Mouse (Mus musculus) forebrain, embryonic 10.5 days (tissue): ENCODE measurements around the gene Chrnd. TPM values are rescaled to one million over a fixed set of nuclear protein-coding genes. Genes with fewer than 3 reads are reported as not detected.
A peak's percentile ranks its signal among the peaks of the same experiment; 100 is the strongest.

ENCODE experiments used
- DNase-seq: peaks from one replicate; pipeline ENCODE4 v3.0.0-alpha.2; 2017; ENCODE audit warnings: low spot score; ENCODE audit errors: extremely low spot score
- H3K27ac ChIP-seq: fragments of 300-500 bp; sonication (generic); 2 replicates; pipeline ENCODE4 v1.5.1; 2016; ENCODE audit warnings: mild to moderate bottlenecking
- H3K27me3 ChIP-seq: fragments of 300-500 bp; sonication (generic); 2 replicates; pipeline ENCODE4 v1.6.1; 2016; ENCODE audit warnings: mild to moderate bottlenecking; ENCODE audit not compliant: poor library complexity, severe bottlenecking
- H3K36me3 ChIP-seq: fragments of 300-500 bp; sonication (generic); replicated peaks from 2 replicates; pipeline ENCODE4 v1.6.1; 2016; ENCODE audit warnings: mild to moderate bottlenecking, moderate library complexity
- H3K4me1 ChIP-seq: fragments of 300-500 bp; sonication (generic); 2 replicates; pipeline ENCODE4 v1.6.1; 2016
- H3K4me3 ChIP-seq: fragments of 300-500 bp; sonication (generic); 2 replicates; pipeline ENCODE4 v1.5.1; 2016; ENCODE audit warnings: mild to moderate bottlenecking, moderate library complexity
- H3K9me3 ChIP-seq: fragments of 300-500 bp; sonication (generic); 2 replicates; pipeline ENCODE4 v1.6.1; 2016; ENCODE audit warnings: mild to moderate bottlenecking, moderate library complexity
- WGBS: fragments of 180-500 bp; shearing (Covaris S2); methylation state at CpG from one replicate; pipeline ENCODE4 v1.1.7; 2016; 5-methylcytosine and 5-hydroxymethylcytosine counted together
- polyA plus RNA-seq: library from polyadenylated mRNA; unstranded; fragments of >200 nt; fragmentation: Nextera tagmentation; extraction: Ambion mirVana; gene quantifications from 2 replicates; pipeline ENCODE4 v1.2.1, GENCODE M21; 2016

The Chrnd gene
- polyA plus RNA-seq, result not detected in 2 replicates

DNA sequence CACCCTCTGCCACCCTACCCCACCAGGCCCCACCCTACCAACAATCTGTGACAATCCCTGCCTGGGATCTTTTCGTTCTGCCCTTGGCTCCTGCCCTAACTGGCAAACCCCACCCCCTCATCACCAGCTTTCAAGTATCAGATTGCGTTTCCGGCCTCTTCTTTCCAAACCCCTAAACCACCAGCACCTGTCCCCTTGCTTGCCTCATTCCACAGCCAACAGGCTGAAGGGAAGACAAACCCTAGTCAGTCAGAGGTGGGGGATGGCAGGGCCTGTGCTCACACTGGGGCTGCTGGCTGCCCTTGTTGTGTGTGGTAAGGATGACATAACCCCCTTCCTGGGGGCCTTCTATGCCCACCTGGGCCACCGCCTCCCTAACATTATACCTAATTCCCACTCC, at the start of gene Chrnd:
TSS of gene Chrnd (plus strand) at position 179 of the 400 bp plus-strand sequence.
- H3K9me3 ChIP-seq, result no peaks in the 10 kb centered on the region
- 35% methylated on average over 4 of the region's 4 CpGs for WGBS
- peaks cover 27% of the 10 kb centered on the region for H3K4me1 ChIP-seq
- DNase-seq, result no peak
- peaks cover 50% of the 10 kb centered on the region for H3K27me3 ChIP-seq
- peak within 1 kb of the TSS; percentile 35; the same call in 1 of the 2 replicates for H3K27ac ChIP-seq
- H3K36me3 ChIP-seq, result no peaks in the 10 kb centered on the region
- H3K4me3 ChIP-seq, result no peak within 1 kb of the TSS

DNA sequence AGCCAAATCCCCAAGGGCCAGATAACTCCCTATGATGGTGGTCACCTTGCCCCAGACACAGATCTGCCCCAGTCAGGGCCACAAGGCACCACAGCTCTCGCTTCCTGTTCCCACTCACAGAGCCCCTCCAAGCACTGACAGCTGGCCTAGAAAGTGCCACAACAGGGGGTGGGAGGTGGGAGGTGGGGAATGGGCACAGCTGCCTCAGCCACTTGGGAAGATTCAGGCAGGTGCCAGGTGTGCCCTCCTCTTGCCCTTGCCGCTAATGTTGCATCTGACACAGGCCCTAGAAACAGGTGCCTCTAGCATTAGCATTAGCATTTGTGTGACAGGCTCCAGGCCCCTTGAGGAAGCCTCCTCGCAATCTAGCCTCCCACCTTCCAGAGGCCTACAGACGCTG, 48.9 kb upstream of the Chrnd start:
- peaks cover 9% of the 10 kb centered on the region; the same call in 1 of the 2 replicates for H3K4me1 ChIP-seq
- 88% methylated on average over 4 of the region's 4 CpGs for WGBS
- DNase-seq, result no peak
- no peak overlapping the region for H3K27ac ChIP-seq
- H3K27me3 ChIP-seq, result 0 out of 2 replicates have a peak, but pooled peaks cover 10% of the 10 kb centered on the region
- H3K9me3 ChIP-seq, result no peaks in the 10 kb centered on the region
- no peaks in the 10 kb centered on the region for H3K36me3 ChIP-seq
- H3K4me3 ChIP-seq, result no peak overlapping the region

DNA sequence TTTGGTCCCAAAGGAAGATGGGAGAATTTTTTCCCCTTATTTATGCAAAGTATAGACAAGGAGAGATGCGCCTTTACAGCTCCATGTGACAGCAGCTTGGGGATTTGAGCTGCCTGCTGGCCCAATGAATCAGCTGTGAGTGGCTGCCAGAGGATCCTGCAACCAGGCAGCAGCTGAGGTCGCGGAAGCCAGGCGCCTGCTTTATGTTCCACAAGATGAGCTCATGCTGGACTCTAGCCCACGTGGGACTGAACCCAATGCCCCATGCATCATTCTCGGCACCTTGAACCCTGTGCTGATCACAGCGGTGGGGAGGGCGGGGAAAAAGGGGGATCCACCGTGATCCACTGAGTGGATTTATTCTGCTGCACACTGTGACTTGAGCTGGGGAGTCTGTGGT, 48.0 kb upstream of the Chrnd start:
- DNase-seq, result no peak
- H3K4me3 ChIP-seq, result no peak overlapping the region
- 0 out of 2 replicates have a peak, but pooled peaks cover 12% of the 10 kb centered on the region for H3K27me3 ChIP-seq
- H3K9me3 ChIP-seq, result no peaks in the 10 kb centered on the region
- no peak overlapping the region for H3K27ac ChIP-seq
- WGBS, result 84% methylated on average over 9 of the region's 9 CpGs
- H3K4me1 ChIP-seq, result peaks cover 9% of the 10 kb centered on the region; the same call in 1 of the 2 replicates
- no peaks in the 10 kb centered on the region for H3K36me3 ChIP-seq

DNA sequence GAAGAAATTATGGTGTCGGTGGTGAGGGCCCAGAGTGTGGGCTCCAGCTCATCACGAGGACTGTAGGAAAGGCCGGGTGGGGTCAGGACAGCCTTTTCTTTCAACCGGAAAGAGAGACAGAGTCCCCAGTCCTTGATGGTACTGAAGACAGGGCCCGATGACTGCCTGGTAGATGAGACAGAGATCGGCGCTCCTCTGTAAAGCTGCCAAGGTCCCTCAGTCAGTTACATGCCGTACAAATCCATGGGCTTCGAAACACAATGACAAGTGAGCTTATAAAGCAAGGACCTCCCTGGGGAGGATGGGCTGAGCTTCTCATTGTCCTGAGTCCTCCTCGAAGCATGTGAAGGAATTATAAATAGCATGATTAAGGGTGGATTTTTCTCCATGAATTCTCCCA, 47.3 kb upstream of the Chrnd start:
- no peaks in the 10 kb centered on the region for H3K36me3 ChIP-seq
- peaks cover 19% of the 10 kb centered on the region; the same call in 1 of the 2 replicates for H3K27me3 ChIP-seq
- no peak overlapping the region for H3K27ac ChIP-seq
- H3K9me3 ChIP-seq, result no peaks in the 10 kb centered on the region
- WGBS, result 81% methylated on average over 10 of the region's 10 CpGs
- H3K4me1 ChIP-seq, result peaks cover 9% of the 10 kb centered on the region; the same call in 1 of the 2 replicates
- DNase-seq, result no peak
- no peak overlapping the region for H3K4me3 ChIP-seq

DNA sequence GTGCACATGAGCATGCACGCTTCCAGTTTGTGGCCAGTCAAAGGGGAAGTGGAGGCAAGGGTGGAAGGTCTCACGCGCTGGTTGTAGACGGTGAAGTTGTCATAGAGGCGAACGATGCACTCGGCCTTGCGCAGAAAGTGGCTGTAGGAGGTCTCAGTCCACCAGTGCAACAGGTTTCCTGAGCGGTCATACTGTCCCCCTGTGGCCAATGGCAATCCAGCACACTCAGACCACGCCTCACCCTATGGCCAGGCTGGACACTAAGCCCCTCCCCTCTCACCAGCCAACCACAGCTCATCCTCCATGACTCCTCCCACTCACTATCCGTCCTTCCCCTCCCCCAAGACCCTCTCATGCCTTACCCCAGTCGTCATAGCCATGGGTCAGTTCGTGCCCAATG, 41.0 kb upstream of the Chrnd start:
- WGBS, result 34% methylated on average over 13 of the region's 13 CpGs
- Histone ChIP-seq H3K4me1 (peaks cover 22% of the 10 kb centered on the region), H3K36me3 (no peaks in the 10 kb centered on the region), H3K27me3 (peaks cover 80% of the 10 kb centered on the region), H3K4me3 (peak overlapping the region; percentile 26), H3K9me3 (no peaks in the 10 kb centered on the region), H3K27ac (no peak overlapping the region)
- DNase-seq, result no peak

DNA sequence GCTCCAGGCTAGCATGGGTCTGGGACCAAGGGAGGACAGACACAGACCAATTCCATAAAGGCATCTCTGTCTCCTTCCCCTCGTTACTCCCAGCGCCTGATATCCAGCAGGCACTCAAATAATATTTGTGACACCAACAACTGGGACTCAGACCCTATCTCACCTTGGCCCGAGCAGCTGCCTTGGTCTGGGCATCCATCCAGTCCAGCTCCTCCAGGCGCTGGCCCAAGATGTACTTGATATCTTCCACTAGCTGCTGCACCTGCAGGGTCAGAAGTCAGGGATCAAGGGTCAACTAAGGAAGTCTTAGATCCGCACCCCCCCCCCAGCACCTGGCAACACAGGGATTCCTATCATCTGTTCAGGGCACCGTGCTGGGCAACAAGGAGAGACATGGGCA, 39.1 kb upstream of the Chrnd start:
- 85% methylated on average over 6 of the region's 6 CpGs for WGBS
- peaks cover 92% of the 10 kb centered on the region for H3K27me3 ChIP-seq

DNA sequence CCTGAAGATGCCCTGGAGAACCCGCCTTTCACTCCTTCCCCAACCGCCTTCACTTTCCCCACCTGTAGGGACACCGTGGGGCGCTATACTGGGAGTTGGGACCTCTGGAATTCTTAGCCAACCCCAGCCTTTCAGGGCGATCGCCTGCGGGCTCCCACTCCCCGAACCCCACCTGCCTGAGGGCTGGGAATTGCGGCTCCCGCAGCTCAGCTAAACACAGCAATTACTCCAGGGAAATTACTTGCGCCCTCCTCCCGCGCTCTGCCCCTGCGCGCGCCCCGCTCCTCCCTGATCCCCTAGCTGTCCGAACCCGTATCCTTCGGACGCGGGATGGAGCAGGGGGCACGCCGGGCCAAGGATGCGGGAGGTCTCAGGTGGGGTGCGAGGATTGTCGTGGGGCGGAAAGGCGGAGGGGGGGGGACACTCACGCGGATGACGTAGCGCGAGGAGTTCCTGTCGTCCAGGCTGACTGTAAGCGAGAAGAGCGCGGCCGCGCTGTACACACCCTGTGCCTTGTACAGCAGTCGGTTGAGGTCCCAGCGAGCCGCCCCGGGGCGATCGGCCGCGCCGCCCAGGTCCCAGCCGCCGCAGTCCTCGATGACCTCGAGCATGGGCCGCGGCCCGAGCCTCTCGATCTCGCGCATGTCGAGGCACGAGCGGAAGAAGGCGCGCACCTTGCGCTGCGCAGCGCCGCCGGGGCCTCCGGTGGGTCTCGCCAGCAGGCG, 36.5 kb upstream of the Chrnd start:
- H3K4me3 ChIP-seq, result peak overlapping the region; percentile 42
- no peak for DNase-seq
- peaks cover 46% of the 10 kb centered on the region for H3K4me1 ChIP-seq
- H3K36me3 ChIP-seq, result no peaks in the 10 kb centered on the region
- H3K27me3 ChIP-seq, result peaks cover 99% of the 10 kb centered on the region
- H3K27ac ChIP-seq, result no peak overlapping the region
- no peaks in the 10 kb centered on the region for H3K9me3 ChIP-seq
- under 1% methylated on average over 72 of the region's 72 CpGs for WGBS

More for the DNA sequence above, 39.1 kb upstream of the Chrnd start:
- Histone ChIP-seq H3K36me3 (no peaks in the 10 kb centered on the region), H3K4me3 (no peak overlapping the region), H3K4me1 (peaks cover 40% of the 10 kb centered on the region), H3K27ac (no peak overlapping the region), H3K9me3 (no peaks in the 10 kb centered on the region)
- DNase-seq, result no peak

DNA sequence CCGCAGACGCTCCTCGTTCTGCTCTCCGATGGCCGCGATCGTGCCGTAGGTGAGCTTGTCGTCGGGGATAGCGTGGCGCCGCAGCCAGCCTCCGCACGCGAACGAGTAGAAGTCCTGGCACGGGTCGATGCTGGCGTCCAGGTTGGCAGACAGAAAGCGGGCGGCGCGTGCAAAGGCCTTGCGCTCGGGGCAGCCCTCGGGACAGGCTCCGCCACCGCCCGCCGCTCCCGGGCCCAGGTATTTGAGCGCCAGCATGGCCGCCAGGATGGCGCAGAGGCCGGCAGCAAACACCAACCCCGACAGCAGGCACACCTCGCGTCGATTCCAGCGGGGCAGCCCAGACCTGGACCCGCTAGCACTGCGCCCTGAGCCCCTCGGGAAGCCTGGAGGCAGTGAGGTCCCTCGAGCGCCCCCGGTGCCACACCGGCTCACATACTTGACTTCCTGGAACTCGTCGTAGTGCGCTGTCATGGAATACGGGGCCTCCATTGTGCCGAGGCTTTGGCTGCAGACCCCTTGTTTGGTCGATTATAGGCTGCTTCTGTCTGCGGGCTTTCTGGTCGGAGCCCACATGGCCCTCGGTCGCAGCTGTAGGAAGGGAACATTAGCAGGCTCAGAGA, 35.8 kb upstream of the Chrnd start:
- WGBS, result 2% methylated on average over 58 of the region's 58 CpGs
- Histone ChIP-seq H3K4me3 (peak overlapping the region; percentile 42), H3K27me3 (peaks cover 99% of the 10 kb centered on the region), H3K4me1 (peaks cover 39% of the 10 kb centered on the region), H3K36me3 (no peaks in the 10 kb centered on the region), H3K27ac (no peak overlapping the region), H3K9me3 (no peaks in the 10 kb centered on the region)
- no peak for DNase-seq

DNA sequence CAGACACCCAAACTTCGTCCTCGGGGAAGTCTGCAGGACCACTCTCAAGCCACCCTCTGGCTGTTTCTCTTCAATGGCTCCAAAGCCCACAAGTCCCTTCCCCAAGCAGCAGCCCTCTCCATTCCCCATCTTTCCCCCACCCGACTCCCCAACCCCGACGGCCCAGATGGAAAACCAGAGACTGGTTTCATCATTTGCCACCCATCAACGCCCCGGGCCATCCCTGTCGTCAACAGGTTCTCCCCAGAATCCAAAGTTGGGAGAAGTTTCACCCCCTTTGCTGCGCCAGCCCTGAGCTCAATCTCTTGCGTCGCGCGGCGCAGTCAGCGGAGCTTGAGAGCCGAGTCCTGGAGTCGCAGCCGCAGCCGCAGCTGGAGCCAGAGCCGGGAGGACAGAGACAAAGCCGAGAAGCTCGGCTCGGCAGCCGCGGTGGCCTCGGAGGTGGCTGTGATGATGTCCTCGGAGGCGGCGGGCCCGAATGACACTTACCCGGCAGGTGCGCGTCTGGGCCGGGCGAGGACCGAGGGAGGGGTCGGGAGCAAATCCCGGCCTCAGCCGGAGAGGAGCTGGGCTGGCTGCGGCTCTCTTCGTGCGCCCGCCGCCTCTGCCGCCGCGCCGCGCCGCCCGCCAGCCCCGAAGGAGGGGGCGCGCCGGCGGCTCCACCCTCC, 34.7 kb upstream of the Chrnd start:
- no peaks in the 10 kb centered on the region for H3K9me3 ChIP-seq
- DNase-seq, result peak; percentile 58
- H3K36me3 ChIP-seq, result no peaks in the 10 kb centered on the region
- H3K4me3 ChIP-seq, result peak overlapping the region; percentile 53
- under 1% methylated on average over 49 of the region's 56 CpGs for WGBS
- H3K27ac ChIP-seq, result 0 out of 2 replicates have a peak overlapping the region, but pooled peaks have one; percentile 44
- H3K27me3 ChIP-seq, result peaks cover 97% of the 10 kb centered on the region
- H3K4me1 ChIP-seq, result peaks cover 37% of the 10 kb centered on the region

DNA sequence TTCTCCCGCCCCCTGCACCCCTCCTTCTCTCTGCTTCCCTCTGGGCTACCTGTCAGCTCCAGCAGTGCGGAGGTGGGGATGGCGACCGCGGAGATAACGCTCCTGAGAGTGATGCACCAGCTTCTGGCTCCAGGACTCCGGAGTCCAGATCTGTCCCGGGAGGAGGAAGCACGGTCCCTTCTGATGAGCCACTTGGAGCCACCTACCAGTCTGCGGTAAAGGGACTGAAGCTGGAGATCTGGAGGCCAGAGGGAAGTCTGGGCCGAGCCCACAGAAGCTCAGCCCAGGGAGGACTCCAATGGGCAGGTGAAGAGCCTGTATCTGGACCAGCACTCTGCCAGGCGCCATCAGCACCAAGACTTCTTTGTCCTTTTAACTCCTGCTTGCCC, 34.2 kb upstream of the Chrnd start, which contains the start of gene Ecel1:
TSS of gene Ecel1 (minus strand) at position 323 of the 389 bp plus-strand sequence.
- no peaks in the 10 kb centered on the region for H3K36me3 ChIP-seq
- no peak for DNase-seq
- H3K27ac ChIP-seq, result 0 out of 2 replicates have a peak within 1 kb of the TSS, but pooled peaks have one; percentile 44
- H3K4me3 ChIP-seq, result peak within 1 kb of the TSS; percentile 53
- peaks cover 37% of the 10 kb centered on the region for H3K4me1 ChIP-seq
- no peaks in the 10 kb centered on the region for H3K9me3 ChIP-seq
- WGBS, result 1% methylated on average over 12 of the region's 12 CpGs
- peaks cover 96% of the 10 kb centered on the region for H3K27me3 ChIP-seq

DNA sequence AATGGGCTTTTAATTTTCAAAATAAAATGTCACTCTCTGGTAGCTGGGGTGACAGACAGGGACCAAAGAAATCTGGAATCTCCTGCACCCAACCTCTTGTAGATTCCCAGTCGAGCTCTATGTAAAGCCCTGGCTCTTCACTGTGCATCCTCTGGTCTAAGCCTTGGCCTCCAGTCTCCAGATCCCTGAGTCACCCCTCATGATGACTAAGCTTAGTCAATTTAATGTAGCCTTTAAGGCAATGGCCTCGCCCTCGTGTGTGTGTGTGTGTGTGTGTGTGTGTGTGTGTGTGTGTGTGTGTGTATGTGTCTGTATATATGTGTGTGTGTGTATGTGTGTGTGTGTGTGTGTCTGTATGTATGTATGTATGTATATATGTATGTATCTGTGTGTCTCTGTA, 31.0 kb upstream of the Chrnd start:
- Histone ChIP-seq H3K27ac (no peak overlapping the region), H3K4me3 (no peak overlapping the region), H3K36me3 (no peaks in the 10 kb centered on the region), H3K9me3 (no peaks in the 10 kb centered on the region), H3K4me1 (peaks cover 42% of the 10 kb centered on the region), H3K27me3 (peaks cover 84% of the 10 kb centered on the region)
- 89% methylated on average over 3 of the region's 3 CpGs for WGBS
- no peak for DNase-seq

DNA sequence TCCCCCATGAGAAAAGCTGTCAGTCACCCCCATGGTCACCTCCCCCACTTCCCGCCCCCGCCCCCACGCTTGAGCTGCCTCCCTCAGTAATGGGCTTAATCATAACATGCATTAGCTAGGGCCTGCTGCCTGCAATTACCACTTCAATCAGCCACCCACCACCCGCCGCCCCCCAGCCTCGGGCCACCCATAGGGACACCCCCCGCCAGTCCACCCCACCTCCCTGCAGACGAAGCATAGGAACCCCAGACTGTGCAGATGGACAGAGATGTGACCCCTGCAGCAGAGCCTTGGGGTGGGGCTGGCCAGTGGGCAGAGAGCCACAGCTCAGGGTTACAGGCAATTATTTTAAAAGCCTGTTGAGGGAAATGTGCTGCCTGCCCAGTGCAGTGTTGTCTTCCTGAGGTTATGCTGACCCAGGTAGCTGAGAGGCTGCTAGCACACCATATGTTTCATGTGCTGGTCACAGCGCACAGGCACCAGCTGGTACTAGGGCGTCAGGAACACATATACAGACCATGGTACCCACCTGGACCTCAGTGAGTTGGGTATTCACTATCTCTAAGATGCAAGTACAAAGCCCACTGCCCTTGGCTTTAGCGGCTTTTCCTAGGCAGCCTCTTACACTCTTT, 26.1 kb upstream of the Chrnd start:
- Histone ChIP-seq H3K4me3 (no peak overlapping the region), H3K9me3 (no peaks in the 10 kb centered on the region), H3K27ac (no peak overlapping the region), H3K4me1 (peaks cover 32% of the 10 kb centered on the region), H3K27me3 (peaks cover 84% of the 10 kb centered on the region), H3K36me3 (no peaks in the 10 kb centered on the region)
- WGBS, result 42% methylated on average over 11 of the region's 11 CpGs
- DNase-seq, result no peak
